Mouse (Mus musculus): ENCODE results near the gene Foxn3.

GRCm38 (mm10) chr12:99160061-99160460, 403.3 kb downstream of the Foxn3 start:
- no peak for TF ChIP-seq GABPA (IDR thresholded peaks at IDR 0.05; ENCODE audit: insufficient replicate concordance, low read depth, low read length)
- no peak for TF ChIP-seq POLR2A (IDR thresholded peaks at IDR 0.05; ENCODE audit: low read depth, low read length)
- no peak for TF ChIP-seq CTCF (conservative IDR thresholded peaks at IDR 0.05 in 1 of 2, IDR thresholded peaks at IDR 0.05 in 1 of 2; ENCODE audit: low read depth in 2 of 2, low read length in 2 of 2)
- TF ChIP-seq E2F4 (IDR thresholded peaks at IDR 0.05; ENCODE audit: insufficient replicate concordance, low read depth, low read length) = no peak
- TF ChIP-seq EP300 (IDR thresholded peaks at IDR 0.05; ENCODE audit: low read length) = no peak
- TF ChIP-seq MAZ (IDR thresholded peaks at IDR 0.05; ENCODE audit: low read depth, low read length) = no peak
- TF ChIP-seq POLR2AphosphoS2 (IDR thresholded peaks at IDR 0.05; ENCODE audit: low read depth, low read length) = no peak
- TF ChIP-seq TCF12 (IDR thresholded peaks at IDR 0.05; ENCODE audit: low read depth, low read length) = no peak
- TF ChIP-seq CHD1 (IDR thresholded peaks at IDR 0.05; ENCODE audit: low read depth, low read length) = no peak
- no peak for TF ChIP-seq ETS1 (conservative IDR thresholded peaks at IDR 0.05; ENCODE audit: low read depth, low read length)
- TF ChIP-seq SIN3A (IDR thresholded peaks at IDR 0.05; ENCODE audit: low read length) = no peak
- TF ChIP-seq RCOR1 (conservative IDR thresholded peaks at IDR 0.05; ENCODE audit: low read depth, low read length) = no peak
- no peak for TF ChIP-seq MYC (IDR thresholded peaks at IDR 0.05; ENCODE audit: low read depth, low read length)

Measured in CH12.LX (cell line).